Mouse (Mus musculus): ENCODE data around the gene Hist1h3g.

DNA sequence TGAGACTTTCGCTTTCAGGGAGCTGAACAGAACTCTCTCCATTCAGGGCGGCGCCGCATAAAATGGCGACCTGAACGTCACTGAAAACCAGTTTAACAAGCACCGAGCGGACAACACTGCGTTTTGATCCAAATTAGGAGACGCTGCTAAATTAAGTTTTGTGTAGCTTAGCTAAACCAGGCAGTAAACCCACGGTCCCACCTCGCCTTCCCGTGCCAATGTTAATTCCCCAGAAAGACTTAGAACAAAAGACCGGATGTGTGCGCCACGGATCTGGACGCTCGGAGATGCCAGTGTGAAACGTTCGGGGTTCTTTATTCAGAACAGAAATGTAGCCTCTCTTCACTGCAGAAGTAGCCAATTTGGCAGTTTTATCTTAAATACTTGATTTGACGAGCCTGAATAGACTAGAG lies 49.8 kb downstream of the Hist1h3g start:
- no peak for TF ChIP-seq CTCF (conservative IDR thresholded peaks at IDR 0.05; ENCODE audit: low read length)
- no peak for TF ChIP-seq NANOG (IDR thresholded peaks at IDR 0.05; ENCODE audit: borderline replicate concordance, low read length)
- no peak for TF ChIP-seq POU5F1 (IDR thresholded peaks at IDR 0.05; ENCODE audit: borderline replicate concordance, low read length)

Measured in E14TG2a.4 (cell line).